Mouse (Mus musculus) CH12.LX (cell line): ENCODE results near the gene Tex33. TPM values are rescaled to one million over a fixed set of nuclear protein-coding genes. Genes with fewer than 3 reads are reported as not detected.

Source experiments
- DNase-seq: peaks from one replicate; pipeline ENCODE4 v3.0.0-alpha.2; 2013; ENCODE audit errors: extremely low read depth
- H3K27ac ChIP-seq: 2 replicates; pipeline ENCODE4 v1.5.1; 2012; ENCODE audit warnings: low read depth, mild to moderate bottlenecking, control low read depth, moderate library complexity; ENCODE audit not compliant: insufficient read depth
- H3K27me3 ChIP-seq: replicated peaks from 2 replicates; pipeline ENCODE3; 2012; ENCODE audit warnings: inconsistent platforms
- H3K36me3 ChIP-seq, 2 experiments: replicated peaks in 1 of 2; 2 replicates each; pipeline versions ENCODE3 to v1.6.1; 2012; ENCODE audit warnings: inconsistent platforms in 1 of 2, low read length in 1 of 2, mild to moderate bottlenecking in 1 of 2, mixed read lengths in 1 of 2, moderate library complexity in 1 of 2; ENCODE audit not compliant: control insufficient read depth in 1 of 2, insufficient read depth in 1 of 2
- H3K4me1 ChIP-seq, 2 experiments: 2 replicates each; pipeline ENCODE4 v1.6.1; 2012; ENCODE audit warnings: inconsistent platforms in 1 of 2, moderate library complexity in 1 of 2; ENCODE audit not compliant: insufficient read depth in 2 of 2, control insufficient read depth in 1 of 2
- H3K4me2 ChIP-seq: 2 replicates; pipeline ENCODE4 v1.6.1; 2012; ENCODE audit warnings: low read depth, mild to moderate bottlenecking, control low read depth; ENCODE audit not compliant: poor library complexity, insufficient read depth, severe bottlenecking
- H3K4me3 ChIP-seq, 3 experiments: fragments of 150-350 bp in 1 of 3; sonication (generic) in 1 of 3; replicated peaks in 1 of 3; 2 replicates each; pipeline versions ENCODE3 to v1.5.1; 2011 to 2012; ENCODE audit warnings: low read depth in 2 of 3, low read length in 2 of 3, mild to moderate bottlenecking in 2 of 3, moderate library complexity in 2 of 3, control low read depth in 1 of 3, improper control_type of control experiment in 1 of 3, inconsistent platforms in 1 of 3, mixed read lengths in 1 of 3; ENCODE audit not compliant: poor library complexity in 1 of 3
- H3K79me2 ChIP-seq: replicated peaks from 2 replicates; pipeline ENCODE4 v1.6.1; 2012; ENCODE audit warnings: mild to moderate bottlenecking, moderate library complexity; ENCODE audit not compliant: control insufficient read depth, poor library complexity, insufficient read depth, severe bottlenecking; ENCODE audit errors: extremely low read depth
- H3K9ac ChIP-seq: 2 replicates; pipeline ENCODE4 v1.6.1; 2012; ENCODE audit warnings: low read depth, mild to moderate bottlenecking, control low read depth, moderate library complexity; ENCODE audit not compliant: insufficient read depth
- H3K9me3 ChIP-seq: replicated peaks from 2 replicates; pipeline ENCODE3; 2012; ENCODE audit warnings: low read length, inconsistent platforms, mixed read lengths
- BHLHE40 ChIP-seq: IDR thresholded peaks from 2 replicates; pipeline ENCODE4 v1.6.1; 2011; ENCODE audit warnings: mild to moderate bottlenecking, low read depth, low read length, improper control_type of control experiment
- CHD1 ChIP-seq: IDR thresholded peaks from 2 replicates; pipeline ENCODE4 v1.6.1; 2012; ENCODE audit warnings: low read depth, low read length, improper control_type of control experiment, inconsistent platforms
- CTCF ChIP-seq, 2 experiments: IDR thresholded peaks in 1 of 2; conservative IDR thresholded peaks in 1 of 2; 2 replicates each; pipeline ENCODE4 v1.5.1; 2011 to 2012; ENCODE audit warnings: low read depth in 2 of 2, low read length in 2 of 2, improper control_type of control experiment in 1 of 2, inconsistent platforms in 1 of 2, mild to moderate bottlenecking in 1 of 2, moderate library complexity in 1 of 2
- ELF1 ChIP-seq: IDR thresholded peaks from 2 replicates; pipeline ENCODE4 v1.6.1; 2014; ENCODE audit warnings: low read depth, mild to moderate bottlenecking, inconsistent platforms, low read length, improper control_type of control experiment
- MAZ ChIP-seq: IDR thresholded peaks from 2 replicates; pipeline ENCODE4 v1.6.1; 2012; ENCODE audit warnings: low read depth, mild to moderate bottlenecking, inconsistent platforms, low read length, improper control_type of control experiment, moderate library complexity
- SIN3A ChIP-seq: IDR thresholded peaks from 2 replicates; pipeline ENCODE4 v1.6.1; 2012; ENCODE audit warnings: low read length, improper control_type of control experiment, inconsistent platforms
- ZC3H11A ChIP-seq: IDR thresholded peaks from 2 replicates; pipeline ENCODE4 v1.6.1; 2012; ENCODE audit warnings: low read depth, mild to moderate bottlenecking, inconsistent platforms, low read length, improper control_type of control experiment
- ZNF384 ChIP-seq: IDR thresholded peaks from 2 replicates; pipeline ENCODE4 v1.6.1; 2012; ENCODE audit warnings: low read depth, low read length, improper control_type of control experiment, inconsistent platforms
- dilution Hi-C: fragments of 300-500 bp; cut with MboI; formaldehyde crosslinking; loops from 2 replicates; pipeline ENCODE4 v1.14.3; 2020; ENCODE audit warnings: low sequenced_read_pairs; ENCODE audit not compliant: extremely low pct_unique_long_range_greater_than_20kb, extremely low pct_ligation_motif_present
- in situ Hi-C: fragments of 300-500 bp; cut with MboI; formaldehyde crosslinking; loops from 3 replicates; pipeline ENCODE4 v1.14.3; 2019; ENCODE audit warnings: low sequenced_read_pairs, low pct_ligation_motif_present, low pct_unique_long_range_greater_than_20kb, mixed read lengths
- polyA plus RNA-seq: library from polyadenylated mRNA; unstranded; fragments of >175 nt; gene quantifications from 2 replicates; pipeline ENCODE4 v1.2.1, GENCODE M21; 2012; ENCODE audit warnings: low read depth; ENCODE audit not compliant: insufficient read length
- total RNA-seq, 2 experiments: library from RNA; depleted of rRNA; stranded (reverse); fragments of 300-350 nt in 1 of 2; fragments of >200 nt in 1 of 2; gene quantifications; 2 replicates each; pipeline ENCODE4 v1.2.3; 2012 to 2014

The Tex33 gene
- total and polyA plus RNA-seq, 3 experiments: not detected

- Histone ChIP-seq H3K36me3 (no peaks in the 10 kb centered on the region), H3K9me3 (no peaks in the 10 kb centered on the region), H3K79me2 (no peaks in the 10 kb centered on the region), H3K9ac (no peak overlapping the region), H3K4me1 (no peaks in the 10 kb centered on the region), H3K27ac (no peak overlapping the region), H3K27me3 (peaks cover 76% of the 10 kb centered on the region), H3K4me2 (no peak overlapping the region), H3K4me3 (no peak overlapping the region)
- dilution Hi-C loops: no loop called here
- TF ChIP-seq ZNF384 (no peak), ELF1 (no peak), SIN3A (no peak), BHLHE40 (no peak)
- no peak for DNase-seq
- in situ Hi-C loops: no loop called here
Measured at GRCm38 (mm10) chr15:78385564-78385963, 10.1 kb downstream of the Tex33 start.

GRCm38 (mm10) chr15:78384220-78385116 is 11.2 kb downstream of the Tex33 start:
- H3K79me2 ChIP-seq: no peaks in the 10 kb centered on the region
- H3K36me3 ChIP-seq: no peaks in the 10 kb centered on the region
- DNase-seq: no peak
- dilution Hi-C loops (no loop called here), in situ Hi-C loops (no loop called here)
- H3K4me1 ChIP-seq: no peaks in the 10 kb centered on the region
- TF ChIP-seq CTCF (conservative IDR thresholded peaks at IDR 0.05 in 1 of 2, IDR thresholded peaks at IDR 0.05 in 1 of 2; ENCODE audit: low read depth in 2 of 2, low read length in 2 of 2): no peak
- TF ChIP-seq ZNF384: no peak
- TF ChIP-seq MAZ: no peak
- no peak for TF ChIP-seq ZC3H11A
- H3K27me3 ChIP-seq: peaks cover 70% of the 10 kb centered on the region
- no peak overlapping the region for H3K4me2 ChIP-seq
- no peak overlapping the region for H3K4me3 ChIP-seq
- no peak overlapping the region for H3K27ac ChIP-seq
- H3K9me3 ChIP-seq: peaks cover under 1% of the 10 kb centered on the region
- H3K9ac ChIP-seq: no peak overlapping the region

- Histone ChIP-seq H3K27ac (no peak overlapping the region), H3K79me2 (no peaks in the 10 kb centered on the region), H3K4me3 (no peak overlapping the region), H3K4me1 (no peaks in the 10 kb centered on the region), H3K4me2 (no peak overlapping the region), H3K9ac (no peak overlapping the region), H3K36me3 (no peaks in the 10 kb centered on the region), H3K9me3 (peaks cover 5% of the 10 kb centered on the region), H3K27me3 (peaks cover 69% of the 10 kb centered on the region)
- DNase-seq: no peak
- in situ Hi-C loops (no loop called here), dilution Hi-C loops (no loop called here)
- no peak for TF ChIP-seq CHD1
- TF ChIP-seq, all 38 proteins: peak for 0
Measured at GRCm38 (mm10) chr15:78383450-78384219, 12.1 kb downstream of the Tex33 start.
